10 mouse cellular contexts compared by ENCODE assay signal in the genomic region with DNA sequence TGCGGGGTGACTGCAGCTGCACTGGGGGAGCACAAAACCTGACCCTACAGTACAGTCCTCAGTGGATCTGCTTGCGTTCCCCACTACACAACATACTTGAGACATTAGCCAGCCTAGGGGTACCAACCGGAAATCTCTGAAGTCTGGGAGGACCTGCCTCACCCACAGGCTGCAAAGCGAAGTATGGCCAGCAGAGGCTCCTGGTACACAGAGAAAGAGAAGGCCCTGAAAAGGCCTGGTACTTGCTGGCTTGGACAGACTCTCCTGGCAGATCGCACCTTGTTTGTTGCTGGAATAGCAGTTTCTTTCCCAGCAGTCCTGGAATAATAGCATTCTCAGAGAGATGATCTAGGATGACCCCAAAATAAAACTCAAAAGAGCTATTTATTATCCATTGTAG.
A peak's percentile ranks its signal among the peaks of the same experiment; 100 is the strongest.
DNase-seq lines count a peak whose midpoint lies in the region; ATAC-seq and TF ChIP-seq lines count a peak whose summit lies in the region.
"Had no signal": no experiment of that assay in that cellular context is flagged by ENCODE, and none has a peak within 500 bp of the region (broad histone marks: within the 10 kb centered on the region; RNA-seq: fewer than 3 reads in every experiment).

No protein-coding gene starts in this region.

- peak; percentile 61 for TF ChIP-seq CTCF in liver, adult 2 months (IDR thresholded peaks at IDR 0.05; ENCODE audit: low read depth, low read length)
- TF ChIP-seq CTCF in kidney, adult 2 months (conservative IDR thresholded peaks at IDR 0.05; ENCODE audit: insufficient read depth, insufficient read length, low read depth, low read length), result peak; percentile 70

- H3K4me3 ChIP-seq in liver, adult 2 months (ENCODE audit: insufficient read depth, low read depth, low read length), result no peak overlapping the region
- H3K4me3 ChIP-seq in liver, embryonic 12.5 days, result no peak overlapping the region
- H3K4me3 ChIP-seq in kidney, adult 2 months (ENCODE audit: insufficient read depth, low read depth, low read length), result no peak overlapping the region
- H3K4me3 ChIP-seq: embryonic facial prominence, embryonic 15.5 days; liver, embryonic 15.5 days had no signal

- peak; percentile 8 for DNase-seq in liver, adult 2 months (ENCODE audit: extremely low read depth, low read depth, low spot score)
- DNase-seq in adipocyte (ENCODE audit: low spot score), result peak; percentile 78
- peak; percentile 37 for DNase-seq in embryo, embryonic 10.5 days (ENCODE audit: low spot score)
- peak; percentile 80 for DNase-seq in kidney, adult 2 months
- peak; percentile 70 to 81 for DNase-seq in lung, adult 18-20 months
- DNase-seq in right cerebral cortex, postnatal 36 days (ENCODE audit: low spot score in 2 of 2), result peak; percentile 29 to 36
- no peak for DNase-seq in c-Kit-positive CD71-positive TER-119-positive erythroid progenitor cells, embryonic 14.5 days (ENCODE audit: low spot score)

- no peaks in the 10 kb centered on the region for H3K9me3 ChIP-seq in liver, embryonic 12.5 days (replicated peaks)
- H3K9me3 ChIP-seq: liver, embryonic 15.5 days had no signal

- no peak overlapping the region for H3K27ac ChIP-seq in liver, adult 2 months (replicated peaks; ENCODE audit: insufficient read depth, low read depth, low read length)
- no peak overlapping the region for H3K27ac ChIP-seq in liver, embryonic 12.5 days
- H3K27ac ChIP-seq in kidney, adult 2 months (ENCODE audit: insufficient read depth, low read depth, low read length), result no peak overlapping the region
- H3K27ac ChIP-seq: embryonic facial prominence, embryonic 15.5 days; liver, embryonic 15.5 days had no signal

- no peak for TF ChIP-seq POLR2A in liver, adult 2 months (IDR thresholded peaks at IDR 0.05; ENCODE audit: extremely low read depth, insufficient read depth, low read length)
- TF ChIP-seq POLR2A in kidney, adult 2 months (IDR thresholded peaks at IDR 0.05; ENCODE audit: low read depth, low read length), result no peak

- ATAC-seq in liver, embryonic 12.5 days, result no peak

- H3K79me2 ChIP-seq in liver, adult 2 months (ENCODE audit: control insufficient read depth, insufficient read depth, low read length), result no peaks in the 10 kb centered on the region

- no peak overlapping the region for H3K4me2 ChIP-seq in liver, embryonic 12.5 days
- H3K4me2 ChIP-seq: embryonic facial prominence, embryonic 15.5 days; liver, embryonic 15.5 days had no signal

- no peaks in the 10 kb centered on the region for H3K27me3 ChIP-seq in liver, adult 2 months (ENCODE audit: control insufficient read depth, insufficient read depth, low read length)
- no peaks in the 10 kb centered on the region for H3K27me3 ChIP-seq in liver, embryonic 12.5 days (replicated peaks)
- H3K27me3 ChIP-seq in kidney, adult 2 months (replicated peaks; ENCODE audit: control insufficient read depth, insufficient read depth, low read length), result no peaks in the 10 kb centered on the region
- H3K27me3 ChIP-seq: embryonic facial prominence, embryonic 15.5 days; liver, embryonic 15.5 days had no signal

- H3K4me1 ChIP-seq in liver, adult 2 months (ENCODE audit: control insufficient read depth, insufficient read depth, low read length), result no peaks in the 10 kb centered on the region
- H3K4me1 ChIP-seq in liver, embryonic 12.5 days, result no peaks in the 10 kb centered on the region
- peaks cover 12% of the 10 kb centered on the region; the same call in 1 of the 2 replicates for H3K4me1 ChIP-seq in kidney, adult 2 months (ENCODE audit: control insufficient read depth, insufficient read depth, low read length)
- H3K4me1 ChIP-seq: liver, embryonic 15.5 days had no signal

- H3K36me3 ChIP-seq in liver, adult 2 months (ENCODE audit: control insufficient read depth, insufficient read depth, low read length), result no peaks in the 10 kb centered on the region
- no peaks in the 10 kb centered on the region for H3K36me3 ChIP-seq in liver, embryonic 12.5 days
- H3K36me3 ChIP-seq in kidney, adult 2 months (ENCODE audit: control insufficient read depth, insufficient read depth, low read length), result no peaks in the 10 kb centered on the region
- H3K36me3 ChIP-seq: liver, embryonic 15.5 days had no signal

- no peak overlapping the region for H3K9ac ChIP-seq in liver, adult 2 months (ENCODE audit: low read depth, low read length)
- H3K9ac ChIP-seq in liver, embryonic 12.5 days, result no peak overlapping the region
- H3K9ac ChIP-seq: embryonic facial prominence, embryonic 15.5 days; liver, embryonic 15.5 days had no signal

- WGBS in liver, adult 2 months, result 67% methylated on average over 5 of the region's 5 CpGs
- 63% methylated on average over 5 of the region's 5 CpGs for WGBS in liver, embryonic 12.5 days (ENCODE audit: insufficient replicate concordance)
- 44% methylated on average over 5 of the region's 5 CpGs for WGBS in kidney, adult 2 months
